Mouse (Mus musculus) liver (tissue): ENCODE results near the gene Reps2.

Experiments used
- DNase-seq: peaks from one replicate; pipeline ENCODE4 v3.0.0-alpha.2; 2020; ENCODE audit warnings: mixed read lengths

The Reps2 gene

DNA sequence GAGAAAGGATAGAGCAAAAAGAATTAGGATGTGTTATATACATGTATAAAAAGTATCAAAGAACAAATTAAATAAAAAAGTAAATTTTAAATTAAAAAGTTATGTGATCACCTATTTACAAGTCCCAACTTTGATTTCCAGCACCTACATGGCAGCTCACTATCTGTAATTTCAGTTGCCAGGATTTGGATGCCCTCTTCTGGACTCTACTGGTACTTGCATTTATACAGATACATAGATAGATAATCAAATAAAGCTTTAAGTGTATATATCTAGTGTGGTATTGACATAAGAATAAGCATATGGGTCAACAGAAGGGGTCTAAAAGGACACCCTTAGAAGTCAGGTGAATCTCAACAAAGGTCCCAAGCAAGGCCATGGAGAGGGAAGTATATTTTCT is 155.7 kb downstream of the Reps2 start:
- DNase-seq: no peak

DNA sequence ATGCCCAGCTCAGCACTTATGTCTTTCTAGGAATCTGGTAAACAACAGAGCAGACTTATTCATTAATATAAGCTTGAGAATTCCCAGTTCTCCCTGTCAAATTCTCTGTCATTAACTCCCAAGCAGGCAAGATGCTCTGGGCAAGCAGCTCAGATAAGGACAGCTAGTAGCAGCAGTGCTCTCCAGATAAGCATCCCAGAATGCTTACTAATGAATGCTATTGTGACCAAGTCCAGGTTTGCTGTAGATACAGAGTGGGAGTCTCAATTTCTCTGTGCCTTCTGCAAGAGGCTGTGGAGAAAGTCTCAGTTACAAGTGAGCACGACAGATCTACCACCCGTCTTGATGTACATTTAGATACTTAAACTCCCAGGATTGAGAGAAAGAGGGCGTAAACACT is 173.2 kb downstream of the Reps2 start:
- peak; percentile 41 for DNase-seq

- DNase-seq: no peak
Measured at GRCm38 (mm10) chrX:162462156-162462555, 181.3 kb downstream of the Reps2 start.

DNA sequence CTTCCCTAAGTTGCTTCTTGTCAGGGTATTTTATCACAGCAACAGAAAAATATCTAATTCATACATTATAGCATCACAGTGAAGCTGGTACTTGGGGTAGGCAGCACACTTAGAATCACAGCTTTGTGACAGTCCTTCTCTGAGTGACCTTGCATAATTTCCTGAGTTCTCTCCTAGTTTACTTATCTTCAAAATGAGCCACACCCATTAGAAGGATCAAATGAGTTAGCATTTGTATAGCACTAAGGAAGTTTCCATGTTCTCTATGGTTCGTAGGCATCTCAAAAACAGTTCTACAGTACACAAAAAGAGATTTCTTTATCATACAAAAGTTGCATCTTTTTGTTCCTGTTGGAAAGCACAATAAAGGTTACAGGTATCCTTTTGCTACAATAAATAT is 187.0 kb downstream of the Reps2 start:
- DNase-seq: no peak

DNA sequence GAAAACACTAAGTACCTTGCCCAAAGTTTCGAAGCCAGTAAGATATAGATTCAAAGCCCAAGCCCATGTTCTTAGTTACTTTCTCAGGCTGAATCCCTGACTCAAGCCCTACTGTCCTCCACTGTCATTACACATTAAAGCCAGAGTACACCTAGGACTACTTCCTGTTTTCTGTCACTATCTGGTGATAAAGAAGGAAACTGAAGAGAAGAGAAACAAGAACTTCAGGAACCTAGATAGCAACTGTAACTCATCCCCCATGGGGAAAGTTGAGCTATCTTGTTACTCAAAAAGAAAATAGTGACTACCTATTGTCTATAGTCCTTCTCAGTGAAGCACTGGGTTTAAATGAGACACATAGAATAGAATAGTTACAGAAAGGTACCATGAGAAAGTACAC is 188.1 kb downstream of the Reps2 start:
- DNase-seq: no peak

- DNase-seq: peak; percentile 10
Measured at GRCm38 (mm10) chrX:162453821-162454402, 189.5 kb downstream of the Reps2 start.

DNA sequence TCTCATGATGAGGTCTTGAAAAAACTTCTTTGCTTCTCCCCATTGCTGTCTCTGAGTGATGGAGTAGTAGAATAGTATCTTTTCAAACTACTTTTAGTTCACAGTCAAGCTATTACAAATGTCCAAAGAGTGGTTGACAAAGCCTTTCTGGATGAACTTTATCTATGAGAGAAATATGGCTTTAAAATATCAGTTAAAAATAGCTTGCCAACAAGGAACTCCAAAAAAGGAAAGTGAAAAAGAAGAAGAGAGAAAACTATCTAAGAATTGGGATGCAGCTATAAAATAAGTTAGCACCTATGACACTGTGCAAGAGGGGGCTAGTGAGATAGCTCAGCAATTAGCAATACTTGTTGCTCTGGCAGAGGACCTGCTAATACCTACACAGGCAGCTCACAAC is 190.8 kb downstream of the Reps2 start:
- no peak for DNase-seq

DNA sequence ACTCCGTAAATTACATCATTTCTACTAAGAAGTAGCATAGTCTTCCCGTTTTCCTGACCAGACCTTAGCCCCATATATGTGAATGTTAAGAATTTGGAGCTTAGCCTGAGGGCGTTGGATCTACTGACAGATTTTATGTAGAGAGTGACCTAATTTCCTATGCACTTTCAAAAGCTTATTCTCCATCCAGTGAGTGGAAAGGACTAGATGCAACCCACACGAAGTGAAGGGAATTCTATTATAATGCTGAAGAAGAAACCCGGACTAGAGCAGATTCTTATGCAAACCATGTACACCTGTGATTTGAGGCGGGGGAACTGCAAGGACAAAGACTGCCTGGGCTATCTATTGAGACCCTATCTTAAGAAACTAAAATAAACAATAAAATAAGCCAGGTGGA is 195.5 kb downstream of the Reps2 start:
- DNase-seq: no peak

- peak; percentile 29 for DNase-seq
Measured at GRCm38 (mm10) chrX:162446678-162447318, 196.7 kb downstream of the Reps2 start.

- peak; percentile 23 for DNase-seq
Measured at GRCm38 (mm10) chrX:162443387-162443786, 200.1 kb downstream of the Reps2 start.

DNA sequence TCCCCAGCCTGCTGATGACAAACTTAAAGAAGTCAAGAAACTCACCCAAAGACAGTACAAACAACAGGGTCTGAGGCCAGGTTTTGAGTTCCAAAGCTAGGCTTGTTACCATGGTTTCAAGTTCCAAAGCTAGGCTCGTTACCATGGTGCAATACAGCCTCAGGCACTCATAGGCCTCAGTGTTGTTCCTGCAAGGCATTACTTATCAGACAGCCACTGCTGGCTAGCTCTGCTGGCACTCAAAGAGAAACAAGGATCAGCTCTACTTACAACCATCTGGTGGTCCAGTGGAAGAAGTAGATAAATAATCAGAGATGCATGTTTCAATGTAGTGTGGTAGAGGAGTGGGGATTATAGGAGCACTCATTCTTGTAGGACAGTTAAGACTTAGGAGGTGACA is 200.5 kb downstream of the Reps2 start:
- DNase-seq: no peak

DNA sequence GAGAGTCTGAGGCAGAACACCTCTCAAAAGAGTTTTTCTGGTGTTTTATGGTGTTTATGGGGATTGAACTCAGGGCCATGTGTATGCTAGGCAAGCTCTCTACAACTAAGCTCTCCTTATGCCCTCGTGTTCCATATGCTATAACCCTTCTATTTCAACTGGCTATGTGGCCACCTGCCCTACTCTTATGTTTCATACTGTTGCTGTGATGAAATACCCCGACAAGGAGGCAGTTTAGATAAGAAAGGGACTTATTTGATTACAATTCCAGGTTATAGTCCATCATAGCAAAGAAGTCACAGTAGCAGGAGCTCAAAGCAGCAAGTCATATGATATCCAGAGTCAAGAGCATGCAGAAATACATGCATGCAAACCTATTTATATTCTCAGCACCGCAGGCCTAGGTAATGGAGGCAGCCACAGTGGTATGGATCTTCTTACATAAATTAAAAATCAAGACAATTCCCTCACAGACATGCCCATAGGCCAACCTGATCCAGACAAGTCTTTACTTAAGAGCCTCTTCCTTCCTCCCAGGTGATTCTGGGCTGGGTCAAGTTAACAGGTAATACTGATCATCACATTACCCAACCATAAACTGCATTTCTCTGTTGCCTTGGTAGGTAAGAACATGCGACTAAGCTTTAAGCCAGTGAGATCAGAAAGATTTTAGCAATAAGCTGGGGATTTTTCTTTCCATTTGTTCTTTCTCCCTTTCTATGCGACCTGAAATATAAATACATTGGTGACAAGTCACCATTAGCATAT is 210.5 kb downstream of the Reps2 start:
- no peak for DNase-seq

- DNase-seq: no peak
Measured at GRCm38 (mm10) chrX:162427698-162428097, 215.8 kb downstream of the Reps2 start.

- no peak for DNase-seq
Measured at GRCm38 (mm10) chrX:162419431-162419830, 224.0 kb downstream of the Reps2 start.

DNA sequence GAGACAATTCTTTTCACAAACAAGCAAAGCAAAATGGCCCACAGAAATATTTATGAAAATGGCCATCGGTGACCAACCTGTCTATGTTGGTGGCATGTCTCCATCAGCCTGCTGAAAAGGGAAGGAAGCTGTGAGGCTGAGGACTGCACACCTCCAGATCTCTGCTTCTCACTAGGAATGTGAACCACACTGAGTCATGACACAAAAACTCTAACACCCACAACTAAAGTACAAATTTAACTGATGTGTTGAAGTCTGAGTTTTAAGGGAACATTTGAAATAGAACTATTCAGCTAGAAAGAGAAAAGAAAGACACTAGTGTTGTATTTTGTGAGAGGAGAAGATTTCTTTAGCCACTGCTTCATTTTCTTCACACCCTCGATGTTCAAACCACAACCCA is 230.3 kb downstream of the Reps2 start:
- no peak for DNase-seq

DNA sequence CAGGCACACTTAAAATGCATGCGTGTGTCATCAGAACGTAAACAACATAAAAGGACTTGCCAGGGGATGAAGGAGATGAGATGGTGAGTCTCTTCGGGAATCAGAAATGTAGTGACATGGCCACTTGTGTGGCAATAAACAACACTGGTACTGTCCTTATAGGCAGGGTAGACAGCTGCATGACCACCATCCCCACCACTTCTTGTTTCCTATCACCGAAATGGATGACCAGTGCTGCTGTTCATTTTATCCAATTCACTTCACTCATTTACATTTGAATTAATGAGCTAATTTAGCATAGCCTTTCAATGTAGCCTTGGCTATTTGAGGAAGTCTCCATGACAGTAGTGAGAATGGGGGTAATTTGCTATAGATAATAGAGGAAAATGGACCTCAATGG is 236.2 kb downstream of the Reps2 start:
- DNase-seq: no peak

- DNase-seq: no peak
Measured at GRCm38 (mm10) chrX:162402487-162402886, 241.0 kb downstream of the Reps2 start.

DNA sequence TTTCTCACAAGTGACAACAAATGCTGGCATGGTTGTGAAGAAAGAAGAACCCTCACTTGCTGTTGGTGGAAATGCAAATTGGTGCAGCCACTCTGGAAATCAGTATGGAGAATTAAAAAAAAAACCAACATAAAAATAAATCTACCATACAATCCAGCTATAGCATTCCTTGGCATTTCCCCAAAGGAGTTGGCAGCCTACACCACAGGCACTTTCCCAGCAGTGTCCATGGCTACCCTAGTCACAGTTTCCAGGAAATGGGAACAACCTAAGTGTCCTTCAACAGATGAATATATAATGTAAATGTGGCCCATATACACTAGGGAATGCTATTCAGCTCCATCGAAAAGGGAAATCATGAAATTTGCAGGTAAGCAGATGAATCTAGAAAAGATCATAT is 262.7 kb downstream of the Reps2 start:
- no peak for DNase-seq

DNA sequence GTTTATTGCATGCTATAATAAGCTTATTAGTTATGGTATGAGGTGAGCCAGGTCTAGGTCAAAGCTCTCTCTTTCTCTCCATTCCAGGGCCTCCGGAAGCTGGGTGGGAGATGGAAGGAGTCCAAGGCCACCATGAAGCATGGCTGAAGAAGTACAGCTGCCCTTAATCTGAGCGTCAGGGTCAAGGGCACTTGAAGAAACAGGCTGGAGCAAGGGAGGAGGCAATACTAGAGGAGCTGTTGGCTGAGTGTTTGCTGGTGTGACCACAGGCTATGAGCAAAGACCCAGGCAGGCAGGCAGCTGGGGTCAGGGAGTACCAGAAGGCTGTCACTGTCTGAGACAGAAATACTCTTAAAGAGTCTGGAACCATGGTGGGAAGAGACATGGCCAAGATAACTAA is 280.2 kb downstream of the Reps2 start:
- DNase-seq: no peak
